Mouse (Mus musculus) layer of hippocampus, postnatal 25 days (tissue): ENCODE measurements around the gene Vdac1. TPM values are rescaled to one million over a fixed set of nuclear protein-coding genes. Genes with fewer than 3 reads are reported as not detected.
"Not testable (repeated sequence)": the region's sequence is repeated elsewhere in the genome, so short reads cannot be mapped to it uniquely, and the experiment has no call there.

Experiments
- DNase-seq, 2 experiments: peaks; one replicate each; pipeline ENCODE4 v3.0.0; 2022; ENCODE audit warnings: mixed read lengths in 2 of 2, low spot score in 1 of 2; ENCODE audit errors: extremely low spot score in 1 of 2
- total RNA-seq, 2 experiments: library from RNA; stranded (reverse); gene quantifications; 2 replicates each; pipeline ENCODE4 v1.2.3; 2021

Vdac1 gene
- total RNA-seq, 2 experiments from 2014 or later, result 529 to 579 TPM

GRCm38 (mm10) chr11:52369252-52370134, 8.8 kb downstream of the Vdac1 start:
- no peak for DNase-seq

DNA sequence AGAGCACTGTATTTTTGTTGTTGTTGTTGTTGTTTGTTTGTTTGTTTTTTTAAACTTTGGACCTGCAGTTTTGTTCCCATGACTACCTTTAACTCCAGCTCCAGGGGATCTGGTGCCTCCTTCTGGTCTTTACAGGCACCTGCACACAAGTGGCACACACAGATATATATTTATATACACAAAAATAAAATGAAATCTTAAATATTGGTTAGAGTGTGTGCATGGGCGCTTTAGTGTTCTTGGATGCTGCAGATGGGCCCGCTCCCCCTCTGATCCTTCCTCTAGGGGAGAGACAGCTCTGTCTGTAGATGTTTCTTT, 9.4 kb downstream of the Vdac1 start:
- no peak for DNase-seq

GRCm38 (mm10) chr11:52370538-52370937, 9.9 kb downstream of the Vdac1 start:
- DNase-seq, result no peak

GRCm38 (mm10) chr11:52373841-52374240, 13.2 kb downstream of the Vdac1 start:
- no peak for DNase-seq

DNA sequence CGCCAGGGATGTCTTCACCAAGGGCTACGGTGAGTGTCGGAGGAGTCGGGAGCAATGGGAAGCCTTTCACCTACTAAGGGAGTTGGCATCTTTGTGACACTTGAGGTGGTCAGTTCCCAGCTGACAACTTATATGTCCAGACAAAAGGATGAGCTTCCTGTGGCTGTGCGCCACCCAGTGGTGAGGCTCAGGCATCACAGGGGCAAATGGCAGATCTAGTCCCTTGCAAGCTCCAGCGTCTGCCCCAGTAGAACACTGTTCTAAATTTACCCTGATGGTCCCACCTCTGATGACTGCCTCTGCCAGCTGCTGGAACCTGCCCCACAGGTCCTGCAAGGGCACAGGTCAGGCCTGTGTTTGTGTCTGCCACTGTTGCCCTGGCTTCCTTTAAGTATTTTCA, 13.7 kb downstream of the Vdac1 start:
- DNase-seq, result peak in 1 of 2 experiments; percentile 48

DNA sequence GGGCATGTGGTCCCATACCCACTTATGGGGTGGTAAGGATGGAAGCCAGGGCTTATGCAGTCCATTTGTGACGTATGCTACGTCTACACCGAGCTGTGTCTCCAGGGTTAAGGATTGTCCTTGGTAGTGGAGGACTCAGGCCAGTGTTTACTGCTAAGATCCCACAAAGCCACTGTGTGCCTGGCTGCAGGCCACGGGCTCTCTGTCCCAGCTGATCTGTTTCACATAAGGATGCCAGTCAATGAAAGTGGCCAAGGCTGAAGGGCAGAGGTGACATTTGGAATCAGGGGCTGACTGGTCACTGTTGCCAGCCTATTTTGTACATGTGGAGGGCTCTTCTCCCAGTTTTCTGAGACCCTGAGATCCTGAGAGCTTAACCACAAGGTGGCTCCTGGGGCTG, 16.9 kb downstream of the Vdac1 start:
- no peak for DNase-seq

GRCm38 (mm10) chr11:52379241-52379640, 18.6 kb downstream of the Vdac1 start:
- no peak for DNase-seq

DNA sequence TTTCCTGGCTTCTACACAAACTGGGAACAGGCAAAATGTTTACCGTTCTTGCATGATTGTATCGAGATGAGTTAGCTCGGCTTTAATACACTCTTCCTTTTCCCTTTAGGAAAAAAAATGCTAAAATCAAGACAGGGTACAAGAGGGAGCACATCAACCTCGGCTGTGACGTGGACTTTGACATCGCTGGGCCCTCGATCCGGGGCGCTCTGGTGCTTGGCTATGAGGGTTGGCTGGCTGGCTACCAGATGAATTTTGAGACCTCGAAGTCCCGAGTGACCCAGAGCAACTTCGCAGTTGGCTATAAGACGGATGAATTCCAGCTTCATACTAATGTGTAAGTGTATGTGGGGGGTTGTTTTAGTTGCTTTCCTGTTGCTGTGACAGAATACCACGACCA, 23.1 kb downstream of the Vdac1 start:
- no peak for DNase-seq

DNA sequence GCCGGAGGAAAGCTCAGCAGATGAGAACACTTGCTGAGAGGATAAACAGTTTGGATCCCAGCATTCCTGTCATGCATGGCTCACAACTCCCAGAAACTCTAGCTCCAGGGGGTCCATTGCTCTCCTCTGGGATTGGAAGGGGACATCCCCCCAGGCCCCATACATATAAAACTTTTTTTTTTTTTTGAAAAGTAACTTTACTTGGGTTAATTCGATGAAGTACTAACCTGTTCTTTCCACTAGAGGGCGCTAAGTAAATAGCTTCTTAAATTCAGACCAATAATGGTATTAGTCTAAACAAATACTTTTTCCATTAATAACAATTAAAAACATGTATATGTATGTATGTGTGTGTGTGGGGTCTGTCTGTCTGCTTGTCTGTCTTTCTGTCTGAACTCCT, 24.0 kb downstream of the Vdac1 start:
- no peak for DNase-seq

GRCm38 (mm10) chr11:52386892-52387291, 26.2 kb downstream of the Vdac1 start:
- no peak for DNase-seq

GRCm38 (mm10) chr11:52388150-52388549, 27.5 kb downstream of the Vdac1 start:
- no peak for DNase-seq

- DNase-seq, result not testable (repeated sequence)
Measured at GRCm38 (mm10) chr11:52388979-52389378, 28.3 kb downstream of the Vdac1 start.

DNA sequence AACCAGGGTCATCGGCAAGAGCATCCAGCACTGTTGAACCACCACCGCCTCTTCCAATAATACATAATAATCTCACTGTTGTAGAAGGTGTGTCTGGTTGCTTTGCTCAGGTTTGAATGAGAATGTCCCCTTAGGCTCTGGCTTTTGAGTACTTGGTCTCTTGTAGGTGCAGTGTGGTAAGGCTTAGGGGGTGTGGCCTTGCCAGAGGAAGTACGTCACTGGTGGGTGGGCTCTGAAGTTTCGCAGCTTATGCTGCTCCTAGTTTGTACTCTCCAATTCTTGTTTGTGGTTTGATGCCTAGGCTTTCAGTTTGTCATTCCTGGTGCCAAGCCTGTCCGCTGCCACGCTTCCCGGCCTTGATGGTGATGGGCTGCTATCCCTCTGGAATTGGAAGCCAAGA, 29.3 kb downstream of the Vdac1 start:
- DNase-seq, result no peak

GRCm38 (mm10) chr11:52394494-52394893, 33.8 kb downstream of the Vdac1 start:
- DNase-seq, result no peak

- DNase-seq, result no peak
Measured at GRCm38 (mm10) chr11:52395343-52395742, 34.7 kb downstream of the Vdac1 start.

DNA sequence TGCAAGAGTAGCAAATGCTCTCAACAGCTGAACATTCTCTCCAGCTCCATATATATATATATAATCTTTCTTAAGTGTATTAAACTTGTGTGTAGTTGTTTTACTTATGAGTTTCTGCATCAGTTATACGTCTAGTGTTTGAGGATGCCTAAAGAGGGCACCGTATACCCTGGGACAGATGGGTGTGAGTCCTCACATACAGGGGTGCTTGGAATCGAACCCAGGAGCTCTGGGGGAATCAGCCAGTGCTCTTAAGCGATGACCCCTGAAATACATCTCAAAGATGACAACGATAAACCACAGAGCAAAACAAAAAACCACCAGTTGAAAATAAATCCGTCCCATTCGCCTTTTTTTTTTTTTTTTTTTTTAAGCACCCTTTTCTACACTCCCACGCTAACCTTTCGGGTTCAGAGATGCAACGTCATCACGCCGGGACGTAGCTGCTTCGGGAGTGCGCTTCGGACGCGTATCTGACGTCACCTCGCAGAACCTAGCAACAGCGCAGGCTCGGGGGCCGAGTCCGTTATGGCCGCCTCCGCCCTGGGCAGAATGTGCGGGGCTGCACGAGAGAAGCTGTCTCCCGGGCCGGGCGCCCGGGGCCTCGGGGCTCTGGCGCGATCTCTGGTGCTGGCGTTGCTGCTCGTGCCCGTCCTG, 35.4 kb downstream of the Vdac1 start, which contains the start of gene 9530068E07Rik:
9530068E07Rik (plus strand) TSS at position 489 of the 657 bp plus-strand sequence.
- peak; percentile 84 to 86 for DNase-seq

GRCm38 (mm10) chr11:52396597-52397188, 36.0 kb downstream of the Vdac1 start:
- no peak for DNase-seq

- no peak for DNase-seq
Measured at GRCm38 (mm10) chr11:52397385-52397987, 36.8 kb downstream of the Vdac1 start.

DNA sequence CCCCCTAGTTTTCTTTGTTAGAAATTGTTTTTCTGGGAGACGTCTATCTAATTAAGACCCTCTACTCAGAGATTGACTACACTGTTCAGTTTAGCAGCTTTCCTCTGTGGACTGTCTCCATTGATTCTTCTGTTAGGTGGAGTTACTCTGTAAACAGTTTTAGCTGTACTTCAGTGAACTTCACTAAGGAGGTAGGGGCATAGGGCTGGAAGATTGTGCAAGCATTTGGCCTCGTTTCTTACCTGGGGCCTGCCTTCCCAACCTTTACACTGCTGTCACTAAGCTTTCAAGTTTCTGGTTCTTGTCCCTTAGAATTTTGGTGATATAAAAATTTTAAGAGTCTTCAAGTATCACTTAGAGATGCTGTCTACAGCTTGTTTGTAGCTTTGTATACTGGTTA, 40.8 kb downstream of the Vdac1 start:
- no peak for DNase-seq

DNA sequence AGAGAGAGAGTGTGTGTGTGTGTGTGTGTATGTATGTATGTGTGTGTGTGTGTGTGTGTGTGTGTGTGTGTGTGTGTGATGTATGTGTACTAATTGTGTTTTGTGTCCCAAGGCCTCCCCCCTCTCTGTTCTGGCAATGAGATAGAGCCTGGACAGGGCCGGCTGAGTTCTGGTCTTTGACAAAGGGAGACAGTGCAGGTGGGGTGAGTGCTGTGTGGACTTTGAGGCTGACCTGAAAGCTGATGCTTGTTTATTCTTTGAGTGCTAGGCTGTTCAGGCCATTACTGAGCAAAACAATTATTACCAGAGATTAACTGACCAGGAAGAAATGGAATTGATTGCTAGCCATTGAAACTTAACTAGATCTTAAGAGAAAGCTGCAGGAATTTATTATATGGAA, 41.9 kb downstream of the Vdac1 start:
- no peak for DNase-seq

DNA sequence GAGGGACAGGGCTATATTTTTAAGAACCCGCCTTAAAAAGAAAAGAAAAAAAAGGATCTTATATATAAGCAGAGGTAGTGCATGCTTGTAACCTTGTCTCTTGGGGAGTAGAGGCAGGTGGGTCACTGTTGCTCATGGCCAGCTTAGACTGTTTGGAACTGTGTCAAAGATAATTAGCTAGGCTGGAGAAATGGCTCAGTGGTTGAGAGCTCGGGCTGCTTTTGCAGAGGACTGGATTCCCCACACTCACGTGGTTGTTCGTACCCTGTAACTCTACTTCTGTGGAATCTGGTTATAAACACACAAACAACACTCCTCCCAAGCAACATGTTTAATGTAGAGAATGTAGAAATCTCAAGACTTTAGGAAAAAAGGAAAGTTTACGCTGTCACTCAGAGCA, 43.5 kb downstream of the Vdac1 start:
- DNase-seq, result no peak
